In the genomic region with DNA sequence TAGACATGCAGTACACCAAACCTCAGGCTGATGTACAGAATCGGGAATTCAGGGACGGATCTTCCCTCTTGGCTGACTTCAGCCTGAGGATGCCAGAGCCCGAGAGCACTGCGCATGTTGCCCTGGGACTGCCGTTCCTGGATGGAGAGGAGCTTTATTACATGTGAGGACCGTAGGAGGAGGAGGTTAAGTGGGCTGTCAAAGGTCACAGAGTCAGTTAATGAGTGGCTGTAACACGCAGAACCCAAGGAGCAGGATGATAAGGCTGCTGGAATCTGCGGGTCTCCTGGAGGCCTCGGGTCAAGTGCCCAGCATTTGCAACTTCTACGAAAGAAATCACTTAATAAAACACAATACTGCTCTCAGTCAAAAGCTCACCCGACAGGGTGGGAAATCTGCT, we compare ENCODE assay signal across 12 mouse cellular contexts.
"Had no signal": no experiment of that assay in that cellular context is flagged by ENCODE, and none has a peak within 500 bp of the region (broad histone marks: within the 10 kb centered on the region; RNA-seq: fewer than 3 reads in every experiment).

No protein-coding gene starts in this region.

- H3K4me2 ChIP-seq: intestine, embryonic 15.5 days; liver, embryonic 11.5 days; liver, embryonic 15.5 days; neural tube, embryonic 12.5 days had no signal

- H3K36me3 ChIP-seq: intestine, embryonic 15.5 days; liver, embryonic 15.5 days; midbrain, embryonic 10.5 days; neural tube, embryonic 12.5 days had no signal

- H3K4me3 ChIP-seq: intestine, embryonic 15.5 days; liver, embryonic 15.5 days; midbrain, embryonic 10.5 days; neural tube, embryonic 12.5 days had no signal

- H3K27me3 ChIP-seq: intestine, embryonic 15.5 days; liver, embryonic 15.5 days; neural tube, embryonic 12.5 days had no signal

- H3K27ac ChIP-seq: intestine, embryonic 15.5 days; liver, embryonic 15.5 days; midbrain, embryonic 10.5 days; neural tube, embryonic 12.5 days; stomach, postnatal 0 days had no signal

- H3K9me3 ChIP-seq: intestine, embryonic 15.5 days; liver, embryonic 15.5 days; midbrain, embryonic 10.5 days; neural tube, embryonic 12.5 days had no signal

- H3K9ac ChIP-seq: intestine, embryonic 15.5 days; liver, embryonic 15.5 days; neural tube, embryonic 12.5 days had no signal

- ATAC-seq: intestine, embryonic 15.5 days; lung, postnatal 0 days had no signal

- DNase-seq: layer of hippocampus, postnatal 36 days; lung, adult 2 months; lung, postnatal 36 days; midbrain, embryonic 14.5 days; thymus, postnatal 4 days had no signal

- H3K4me1 ChIP-seq: intestine, embryonic 15.5 days; liver, embryonic 15.5 days had no signal
